Mouse (Mus musculus) ES-Bruce4 (cell line): ENCODE results near the gene Hoxc6.

Source experiments
- CTCF ChIP-seq: IDR thresholded peaks from one replicate; pipeline ENCODE4 v1.8.1; 2011; ENCODE audit warnings: low read depth, low read length
- POLR2A ChIP-seq: IDR thresholded peaks from one replicate; pipeline ENCODE4 v1.8.1; 2011; ENCODE audit warnings: low read length; ENCODE audit not compliant: insufficient read depth

GRCm38 (mm10) chr15:102984925-102985324 is 13.1 kb upstream of the Hoxc6 start:
- TF ChIP-seq CTCF (no peak), POLR2A (no peak)
